Mouse (Mus musculus): ENCODE measurements around the gene Ceacam5.

Gene Ceacam5

GRCm38 (mm10) chr7:17712938-17713337 is at the start of gene Ceacam5:
TSS of gene Ceacam5 (plus strand) at chr7:17713238.
- no peak for DNase-seq (ENCODE audit: low read depth, low spot score)

Measured in R1 (cell line).